Mouse (Mus musculus) kidney, adult 2 months (tissue): Measurements from ENCODE around the gene Akt1. TPM values are rescaled to one million over a fixed set of nuclear protein-coding genes. Genes with fewer than 3 reads are reported as not detected.
A peak's percentile ranks its signal among the peaks of the same experiment; 100 is the strongest.

Experiments used
- DNase-seq: peaks from one replicate; pipeline ENCODE4 v3.0.0; 2021
- H3K27ac ChIP-seq: fragments of 200-500 bp; 2 replicates; pipeline ENCODE4 v1.5.1; 2012; ENCODE audit warnings: low read depth, low read length, control low read depth, inconsistent platforms; ENCODE audit not compliant: insufficient read depth
- H3K27me3 ChIP-seq: fragments of 200-500 bp; replicated peaks from 2 replicates; pipeline ENCODE4 v1.6.1; 2012; ENCODE audit warnings: mild to moderate bottlenecking, moderate library complexity, low read length, inconsistent platforms; ENCODE audit not compliant: control insufficient read depth, insufficient read depth
- H3K36me3 ChIP-seq: fragments of 200-500 bp; 2 replicates; pipeline ENCODE4 v1.6.1; 2012; ENCODE audit warnings: mild to moderate bottlenecking, moderate library complexity, low read length, inconsistent platforms; ENCODE audit not compliant: control insufficient read depth, insufficient read depth
- H3K4me1 ChIP-seq: fragments of 200-500 bp; 2 replicates; pipeline ENCODE4 v1.6.1; 2011; ENCODE audit warnings: low read length; ENCODE audit not compliant: control insufficient read depth, insufficient read depth
- H3K4me3 ChIP-seq: fragments of 200-500 bp; 2 replicates; pipeline ENCODE4 v1.5.1; 2011; ENCODE audit warnings: mild to moderate bottlenecking, low read depth, low read length, control low read depth; ENCODE audit not compliant: insufficient read depth
- CTCF ChIP-seq: fragments of 200-500 bp; conservative IDR thresholded peaks from 2 replicates; pipeline ENCODE4 v1.5.1; 2011; ENCODE audit warnings: low read depth, mild to moderate bottlenecking, control low read depth, low read length, moderate library complexity, mixed read lengths; ENCODE audit not compliant: insufficient read depth, insufficient read length
- POLR2A ChIP-seq: fragments of 200-500 bp; IDR thresholded peaks from one replicate; pipeline ENCODE4 v1.6.1; 2011; ENCODE audit warnings: low read depth, low read length, control low read depth
- WGBS: fragments of 180-500 bp; shearing (Covaris S2); methylation state at CpG from one replicate; pipeline ENCODE4 v1.1.7; 2018; 5-methylcytosine and 5-hydroxymethylcytosine counted together
- polyA plus RNA-seq: library from polyadenylated mRNA; depleted of rRNA; stranded (reverse); fragments of >200 nt; gene quantifications from 2 replicates; pipeline ENCODE4 v1.2.3, GENCODE M21; 2012

Gene Akt1
- polyA plus RNA-seq, 1 experiment: 90.6 TPM

GRCm38 (mm10) chr12:112702374-112703320 lies 28.0 kb upstream of the Akt1 start:
- no peak for DNase-seq
- H3K4me3 ChIP-seq: no peak overlapping the region
- H3K36me3 ChIP-seq: no peaks in the 10 kb centered on the region
- no peaks in the 10 kb centered on the region for H3K27me3 ChIP-seq
- 29% methylated on average over 6 of the region's 6 CpGs for WGBS
- no peaks in the 10 kb centered on the region; the same call in 1 of the 2 replicates for H3K4me1 ChIP-seq
- H3K27ac ChIP-seq: no peak overlapping the region
- TF ChIP-seq CTCF: no peak
- no peak for TF ChIP-seq POLR2A

DNA sequence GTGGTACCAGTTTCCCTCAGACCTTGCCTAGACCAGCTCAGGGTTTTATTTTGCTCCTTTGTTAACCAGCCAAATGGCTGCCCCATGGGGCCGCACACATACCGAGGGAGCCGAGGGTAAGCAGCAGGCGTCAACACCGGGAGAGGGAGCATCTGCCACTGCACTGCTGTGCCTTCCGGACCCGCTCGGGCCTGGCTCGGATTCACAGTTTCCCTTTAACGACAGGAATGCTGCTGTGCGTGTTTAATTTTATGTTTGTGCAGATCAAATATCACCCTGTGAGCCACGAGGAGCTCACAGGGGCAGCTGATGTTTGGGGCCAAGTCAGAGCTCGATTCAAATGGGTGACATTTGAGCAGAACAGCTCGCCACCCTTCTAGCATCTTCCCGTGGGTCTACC lies 25.8 kb upstream of the Akt1 start:
- Histone ChIP-seq H3K36me3 (no peaks in the 10 kb centered on the region), H3K27me3 (no peaks in the 10 kb centered on the region), H3K27ac (no peak overlapping the region), H3K4me1 (no peaks in the 10 kb centered on the region; the same call in 1 of the 2 replicates), H3K4me3 (no peak overlapping the region)
- no peak for TF ChIP-seq CTCF
- TF ChIP-seq POLR2A: no peak
- no peak for DNase-seq
- 4% methylated on average over 15 of the region's 15 CpGs for WGBS

DNA sequence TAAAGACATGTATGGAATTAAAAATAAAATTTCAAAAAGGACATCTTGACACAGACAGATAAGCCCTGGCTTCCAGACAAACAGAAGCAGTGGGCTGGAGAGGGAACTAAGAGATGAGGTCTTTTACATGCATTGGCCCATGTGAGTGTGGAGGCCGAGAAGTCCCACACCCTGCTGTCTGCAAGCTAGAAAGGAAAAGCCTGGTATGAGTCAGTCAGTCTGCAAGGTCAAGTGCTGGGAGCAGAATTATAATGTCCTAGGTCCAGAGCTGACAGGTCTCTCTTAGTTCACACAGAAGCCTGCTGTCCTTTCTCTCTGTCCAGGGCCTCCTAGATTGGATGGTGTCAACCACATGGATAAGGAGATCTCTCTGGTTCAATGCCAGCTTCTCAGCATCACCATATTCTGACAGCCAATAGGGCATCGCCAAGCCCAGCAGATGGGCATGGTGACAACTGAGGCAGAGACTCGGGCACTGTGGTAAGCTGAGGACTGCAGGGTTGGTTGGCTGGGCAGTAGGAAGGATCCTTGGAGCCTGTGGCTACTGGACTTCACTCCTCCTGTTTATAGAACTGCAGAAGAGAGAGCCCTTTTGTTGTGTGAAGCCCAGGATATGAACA lies 22.2 kb upstream of the Akt1 start:
- TF ChIP-seq CTCF: no peak
- TF ChIP-seq POLR2A: no peak
- H3K27me3 ChIP-seq: no peaks in the 10 kb centered on the region
- no peaks in the 10 kb centered on the region; the same call in 1 of the 2 replicates for H3K4me1 ChIP-seq
- H3K36me3 ChIP-seq: no peaks in the 10 kb centered on the region
- no peak for DNase-seq
- WGBS: 76% methylated on average over 3 of the region's 3 CpGs
- no peak overlapping the region for H3K27ac ChIP-seq
- H3K4me3 ChIP-seq: no peak overlapping the region

- Histone ChIP-seq H3K4me1 (no peaks in the 10 kb centered on the region), H3K27me3 (no peaks in the 10 kb centered on the region), H3K4me3 (no peak overlapping the region), H3K27ac (no peak overlapping the region), H3K36me3 (no peaks in the 10 kb centered on the region)
- no peak for TF ChIP-seq POLR2A
- TF ChIP-seq CTCF: no peak
- 74% methylated on average over 10 of the region's 10 CpGs for WGBS
- no peak for DNase-seq
Measured at GRCm38 (mm10) chr12:112694127-112694475, 19.4 kb upstream of the Akt1 start.

DNA sequence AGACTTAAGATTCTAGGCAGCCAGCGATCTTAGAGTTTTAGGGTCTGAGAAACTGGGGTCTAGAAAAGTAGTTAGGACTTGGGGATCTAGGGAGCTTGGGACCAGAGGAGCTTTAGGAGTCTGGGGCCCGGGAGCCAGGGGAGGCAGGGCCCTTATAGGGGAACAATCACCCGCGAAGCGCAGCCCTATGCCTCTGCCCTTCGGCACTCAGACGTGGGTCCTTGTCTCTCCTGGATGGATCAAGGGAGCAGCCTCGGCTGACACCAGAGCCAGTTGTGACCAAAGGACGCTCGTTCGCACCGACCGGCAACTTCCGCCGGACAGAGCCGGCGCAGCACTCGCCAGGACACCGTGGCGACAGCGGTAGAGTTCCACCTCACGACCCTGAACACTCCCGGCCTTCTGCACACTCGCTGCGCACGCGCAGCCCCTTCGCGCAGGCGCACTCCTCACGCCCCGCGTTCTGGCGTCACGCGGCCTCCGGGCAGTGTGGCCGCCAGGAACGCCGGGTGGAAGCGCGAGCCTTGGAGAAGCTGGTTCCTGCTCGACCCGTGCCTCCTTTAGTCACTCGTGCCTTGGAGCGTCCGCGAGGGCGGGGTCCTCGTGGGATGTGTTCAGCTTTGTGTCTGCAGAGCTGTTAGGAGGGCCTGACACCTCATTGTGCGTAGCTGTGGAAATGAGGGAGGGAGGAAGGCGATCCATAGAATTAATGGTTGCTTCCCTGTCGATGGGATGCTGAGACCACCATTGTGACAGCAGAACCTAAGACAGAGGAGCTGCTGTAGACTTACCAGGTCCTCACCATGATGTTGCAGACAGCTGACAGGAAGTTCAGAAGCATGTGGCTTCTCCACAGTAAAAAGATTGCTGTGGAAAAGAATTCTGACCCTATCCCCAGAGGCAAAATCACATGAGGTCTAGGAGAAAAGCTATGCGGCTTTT lies 18.8 kb upstream of the Akt1 start:
- peak overlapping the region; percentile 62 for H3K27ac ChIP-seq
- DNase-seq: peak; percentile 96
- TF ChIP-seq CTCF: no peak
- peak; percentile 96 for TF ChIP-seq POLR2A
- H3K36me3 ChIP-seq: no peaks in the 10 kb centered on the region
- no peaks in the 10 kb centered on the region for H3K4me1 ChIP-seq
- H3K4me3 ChIP-seq: peak overlapping the region; percentile 73
- H3K27me3 ChIP-seq: no peaks in the 10 kb centered on the region
- WGBS: 2% methylated on average over 54 of the region's 54 CpGs

DNA sequence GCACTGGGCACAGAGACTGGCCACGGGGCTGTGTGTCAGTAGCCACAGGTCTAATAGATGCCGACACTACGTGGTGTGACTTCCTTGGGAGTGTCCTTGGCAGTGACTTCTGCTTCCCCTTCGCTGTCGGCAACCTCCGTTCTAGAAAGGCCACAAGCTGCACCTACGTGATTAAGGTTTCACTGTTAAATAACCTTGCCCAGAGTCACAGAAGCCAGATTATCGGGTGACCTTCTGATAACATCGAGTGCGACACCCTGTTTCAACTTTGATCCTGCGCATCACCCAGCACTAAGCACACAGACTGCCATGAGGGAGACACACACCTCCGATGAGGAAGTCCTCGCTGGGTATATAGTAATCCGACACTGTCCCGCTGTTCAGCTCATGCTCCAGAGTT lies 13.8 kb upstream of the Akt1 start:
- DNase-seq: no peak
- no peak overlapping the region for H3K4me3 ChIP-seq
- 39% methylated on average over 15 of the region's 15 CpGs for WGBS
- H3K27ac ChIP-seq: no peak overlapping the region
- H3K4me1 ChIP-seq: no peaks in the 10 kb centered on the region
- H3K36me3 ChIP-seq: no peaks in the 10 kb centered on the region
- no peak for TF ChIP-seq POLR2A
- TF ChIP-seq CTCF: no peak
- no peaks in the 10 kb centered on the region for H3K27me3 ChIP-seq
